Mouse (Mus musculus): ENCODE data around the gene Pcyt1b.

The Pcyt1b gene

GRCm38 (mm10) chrX:93732975-93733748 lies 78.5 kb downstream of the Pcyt1b start:
- no peak for DNase-seq (ENCODE audit: low spot score)

- no peak for DNase-seq (ENCODE audit: low spot score)
Measured at GRCm38 (mm10) chrX:93749165-93749564, 94.5 kb downstream of the Pcyt1b start.

GRCm38 (mm10) chrX:93750566-93750965 lies 95.9 kb downstream of the Pcyt1b start:
- no peak for DNase-seq (ENCODE audit: low spot score)

- DNase-seq (ENCODE audit: low spot score) = no peak
Measured at GRCm38 (mm10) chrX:93755210-93755842, 100.7 kb downstream of the Pcyt1b start.

GRCm38 (mm10) chrX:93756867-93757455 lies 102.3 kb downstream of the Pcyt1b start:
- DNase-seq (ENCODE audit: low spot score) = no peak

- DNase-seq (ENCODE audit: low spot score) = no peak
Measured at GRCm38 (mm10) chrX:93760770-93761169, 106.1 kb downstream of the Pcyt1b start.

GRCm38 (mm10) chrX:93789562-93789961 lies 134.9 kb downstream of the Pcyt1b start:
- no peak for DNase-seq (ENCODE audit: low spot score)

- DNase-seq (ENCODE audit: low spot score) = no peak
Measured at GRCm38 (mm10) chrX:93793168-93793567, 138.5 kb downstream of the Pcyt1b start.
